Mouse (Mus musculus) central nervous system, embryonic 14 days (tissue): ENCODE results near the gene Hs6st3. TPM values are rescaled to one million over a fixed set of nuclear protein-coding genes. Genes with fewer than 3 reads are reported as not detected.

ENCODE experiments used
- polyA plus RNA-seq: library from polyadenylated mRNA; depleted of rRNA; stranded (reverse); fragments of >200 nt; gene quantifications from 2 replicates; pipeline ENCODE4 v1.2.3, GENCODE M21; 2012; rRNA removed

Hs6st3 gene
- polyA plus RNA-seq, result 4.6 and 5.7 TPM in 2 replicates

DNA sequence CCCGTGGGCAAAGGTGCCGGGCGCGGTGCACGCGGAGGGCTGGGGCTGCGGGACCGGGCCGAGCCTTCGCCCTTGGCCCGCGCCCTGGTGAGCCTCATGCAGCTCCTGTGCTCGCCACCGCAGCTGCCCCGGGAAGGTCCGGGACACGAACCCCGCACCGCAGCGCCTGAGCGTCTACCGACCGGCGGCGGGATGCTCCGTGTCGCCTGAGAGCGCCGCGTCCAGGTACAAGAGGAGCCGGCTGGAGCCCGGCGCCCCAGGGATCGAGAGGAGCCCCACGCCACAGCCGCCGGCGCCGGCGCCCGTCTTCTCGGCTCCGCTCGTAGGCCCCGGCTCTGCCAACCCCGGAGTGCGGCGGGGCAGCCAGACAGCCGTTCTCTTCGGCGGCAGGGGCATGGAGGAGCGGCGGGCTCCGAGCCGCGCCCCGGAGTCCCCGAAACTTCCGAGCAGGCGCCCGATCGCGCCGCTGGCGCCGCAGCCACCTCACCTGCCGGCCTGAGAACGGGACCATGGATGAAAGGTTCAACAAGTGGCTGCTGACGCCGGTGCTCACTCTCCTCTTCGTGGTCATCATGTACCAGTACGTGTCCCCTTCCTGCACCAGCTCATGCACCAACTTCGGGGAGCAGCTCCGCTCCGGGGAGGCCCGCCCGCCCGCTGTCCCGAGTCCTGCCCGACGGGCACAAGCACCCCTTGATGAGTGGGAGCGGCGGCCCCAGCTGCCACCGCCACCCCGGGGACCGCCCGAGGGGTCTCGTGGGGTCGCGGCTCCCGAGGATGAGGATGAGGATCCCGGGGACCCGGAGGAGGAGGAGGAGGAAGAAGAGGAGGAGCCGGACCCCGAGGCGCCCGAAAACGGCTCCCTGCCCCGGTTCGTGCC, at the start of gene Hs6st3:
Hs6st3 (plus strand) TSS at position 436 of the 880 bp plus-strand sequence.

DNA sequence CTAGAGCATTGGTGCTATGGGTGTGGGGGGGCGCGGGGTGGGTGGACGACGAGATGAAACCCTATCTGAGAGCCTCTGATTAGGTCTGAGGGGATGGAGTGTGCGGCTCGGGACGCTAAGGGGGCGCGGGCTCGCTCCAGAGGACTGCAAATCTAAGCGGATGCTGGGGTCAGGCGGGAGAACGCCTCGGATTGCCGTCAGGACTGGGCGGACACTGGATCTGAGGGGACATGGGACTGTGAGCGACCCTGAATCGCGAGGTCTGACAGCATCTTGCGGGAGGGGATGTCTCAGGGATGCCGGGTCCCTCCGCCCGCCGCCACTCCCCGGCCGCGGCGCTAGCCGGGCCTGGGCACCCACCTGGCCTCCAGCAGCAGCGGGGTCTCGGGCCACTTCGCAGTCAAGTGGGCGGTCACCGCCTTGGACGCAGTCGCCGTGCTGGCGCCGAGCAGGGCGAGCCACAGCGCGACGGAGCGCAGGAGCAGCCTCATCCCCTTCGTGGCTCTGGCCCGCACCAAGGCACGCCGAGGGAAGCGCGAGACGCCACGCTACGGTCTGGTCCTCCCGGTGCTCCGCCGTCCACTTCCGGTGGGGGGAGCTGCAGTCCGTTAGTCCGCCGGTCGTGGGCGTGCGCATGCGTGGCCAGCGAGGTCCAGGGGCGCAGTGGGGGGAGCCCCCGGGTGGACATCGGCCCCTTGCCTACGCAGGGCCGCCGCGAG, 39.1 kb upstream of the Hs6st3 start, which contains the start of gene Uggt2:
Uggt2 (minus strand) TSS at position 580 of the 719 bp plus-strand sequence.

Other genes with a start within 250 kb of the Hs6st3 start
- gene Dzip1, start 212.9 kb upstream of the Hs6st3 start, polyA plus RNA-seq, result 111 and 116 TPM in 2 replicates
- 11.7 and 15.0 TPM in 2 replicates for gene Dnajc3, start 200.4 kb upstream of the Hs6st3 start, polyA plus RNA-seq
- 39.5 and 44.9 TPM in 2 replicates for gene Uggt2, start 38.9 kb upstream of the Hs6st3 start, polyA plus RNA-seq